Mouse (Mus musculus): Measurements from ENCODE around the gene AI837181.

DNA sequence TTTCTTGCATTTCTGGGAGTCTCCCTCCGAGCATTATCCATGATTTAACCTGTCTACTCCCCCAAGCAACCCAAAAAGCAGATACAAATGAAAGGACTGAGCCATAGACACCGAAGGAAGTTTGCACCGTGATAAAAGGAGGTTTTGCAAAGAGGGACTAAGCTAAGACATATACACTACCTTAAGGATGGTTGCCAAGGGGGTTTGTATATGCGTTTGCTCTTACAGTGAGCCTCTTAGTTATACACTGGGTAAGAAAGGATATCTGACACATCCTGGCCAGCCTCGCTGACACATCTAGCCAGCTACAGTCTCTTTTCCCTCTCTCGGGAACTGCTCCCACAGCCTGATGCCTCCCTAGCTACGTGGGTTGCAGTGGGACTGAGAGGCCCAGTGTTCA is 9.0 kb downstream of the AI837181 start:
- TF ChIP-seq CTCF (IDR thresholded peaks at IDR 0.05; ENCODE audit: extremely low read depth, insufficient read length, insufficient replicate concordance, low read depth, low read length) (no peak), POLR2A (IDR thresholded peaks at IDR 0.05; ENCODE audit: low read depth, low read length) (no peak)
